Mouse (Mus musculus) forebrain, embryonic 10.5 days (tissue): Measurements from ENCODE around the gene Khdc1c. TPM values are rescaled to one million over a fixed set of nuclear protein-coding genes. Genes with fewer than 3 reads are reported as not detected.
A peak's percentile ranks its signal among the peaks of the same experiment; 100 is the strongest.
"Not testable (repeated sequence)": the region's sequence is repeated elsewhere in the genome, so short reads cannot be mapped to it uniquely, and the experiment has no call there.

ENCODE experiments used
- DNase-seq: peaks from one replicate; pipeline ENCODE4 v3.0.0-alpha.2; 2017; ENCODE audit warnings: low spot score; ENCODE audit errors: extremely low spot score
- H3K27ac ChIP-seq: fragments of 300-500 bp; sonication (generic); 2 replicates; pipeline ENCODE4 v1.5.1; 2016; ENCODE audit warnings: mild to moderate bottlenecking
- H3K27me3 ChIP-seq: fragments of 300-500 bp; sonication (generic); 2 replicates; pipeline ENCODE4 v1.6.1; 2016; ENCODE audit warnings: mild to moderate bottlenecking; ENCODE audit not compliant: poor library complexity, severe bottlenecking
- H3K36me3 ChIP-seq: fragments of 300-500 bp; sonication (generic); replicated peaks from 2 replicates; pipeline ENCODE4 v1.6.1; 2016; ENCODE audit warnings: mild to moderate bottlenecking, moderate library complexity
- H3K4me1 ChIP-seq: fragments of 300-500 bp; sonication (generic); 2 replicates; pipeline ENCODE4 v1.6.1; 2016
- H3K4me3 ChIP-seq: fragments of 300-500 bp; sonication (generic); 2 replicates; pipeline ENCODE4 v1.5.1; 2016; ENCODE audit warnings: mild to moderate bottlenecking, moderate library complexity
- H3K9me3 ChIP-seq: fragments of 300-500 bp; sonication (generic); 2 replicates; pipeline ENCODE4 v1.6.1; 2016; ENCODE audit warnings: mild to moderate bottlenecking, moderate library complexity
- WGBS: fragments of 180-500 bp; shearing (Covaris S2); methylation state at CpG from one replicate; pipeline ENCODE4 v1.1.7; 2016; 5-methylcytosine and 5-hydroxymethylcytosine counted together
- polyA plus RNA-seq: library from polyadenylated mRNA; unstranded; fragments of >200 nt; fragmentation: Nextera tagmentation; extraction: Ambion mirVana; gene quantifications from 2 replicates; pipeline ENCODE4 v1.2.1, GENCODE M21; 2016

The Khdc1c gene
- polyA plus RNA-seq = not detected in 2 replicates

DNA sequence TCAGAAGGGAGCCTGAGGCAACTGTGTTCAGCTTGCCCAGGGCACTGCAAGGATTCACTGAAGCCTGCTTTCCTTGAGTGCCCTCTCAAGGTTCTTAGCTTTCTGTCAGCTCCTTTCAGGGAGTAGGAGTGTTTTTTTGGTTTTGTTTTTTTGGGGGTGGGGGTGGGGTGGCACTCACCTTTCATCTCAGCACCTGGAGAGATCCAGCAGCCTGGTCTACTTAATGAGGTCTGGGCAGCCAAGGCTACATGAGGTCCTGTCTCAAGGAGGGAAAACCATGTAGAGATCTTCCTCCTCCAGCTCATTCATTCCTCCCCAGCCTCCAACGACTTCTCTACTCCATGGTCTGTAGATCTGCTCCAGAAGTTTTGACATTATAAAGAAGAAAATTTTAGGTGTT is at the start of gene Khdc1c:
Khdc1c (plus strand) TSS at position 301 of the 400 bp plus-strand sequence.
- H3K27me3 ChIP-seq, H3K36me3 ChIP-seq, H3K27ac ChIP-seq, H3K9me3 ChIP-seq, DNase-seq, H3K4me1 ChIP-seq, H3K4me3 ChIP-seq: not testable (repeated sequence)
- 81% methylated on average over 1 of the region's 1 CpGs for WGBS

DNA sequence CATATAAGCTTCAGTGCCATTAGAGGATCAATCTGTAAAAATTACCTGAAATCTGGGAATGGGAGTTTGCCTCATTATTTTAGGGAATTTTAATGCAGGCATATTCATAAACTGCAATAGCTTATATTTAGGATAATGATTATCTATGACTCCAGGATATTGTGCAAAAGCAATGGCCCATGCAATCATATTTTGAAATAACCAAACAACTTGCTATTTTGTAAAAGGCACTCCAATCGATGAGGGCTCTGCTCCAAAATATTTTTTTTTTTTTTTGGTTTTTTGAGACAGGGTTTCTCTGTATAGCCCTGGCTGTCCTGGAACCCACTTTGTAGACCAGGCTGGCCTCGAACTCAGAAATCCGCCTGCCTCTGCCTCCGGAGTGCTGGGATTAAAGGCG is 47.9 kb upstream of the Khdc1c start:
- not testable (repeated sequence) for H3K36me3 ChIP-seq, DNase-seq, H3K4me3 ChIP-seq, H3K27ac ChIP-seq, H3K9me3 ChIP-seq, H3K27me3 ChIP-seq, H3K4me1 ChIP-seq
- WGBS = 98% methylated on average over 5 of the region's 5 CpGs

- Histone ChIP-seq H3K27me3 (no peaks in the 10 kb centered on the region), H3K4me3 (no peak overlapping the region), H3K36me3 (no peaks in the 10 kb centered on the region), H3K9me3 (peaks cover 6% of the 10 kb centered on the region), H3K4me1 (no peaks in the 10 kb centered on the region), H3K27ac (no peak overlapping the region)
- no peak for DNase-seq
- 85% methylated on average over 1 of the region's 1 CpGs for WGBS
These were observed 46.5 kb upstream of the Khdc1c start for GRCm38 (mm10) chr1:21321656-21322055.

GRCm38 (mm10) chr1:21323996-21324574 is 44.0 kb upstream of the Khdc1c start:
- WGBS = 75% methylated on average over 1 of the region's 1 CpGs
- Histone ChIP-seq H3K4me1 (no peaks in the 10 kb centered on the region), H3K9me3 (peaks cover 7% of the 10 kb centered on the region), H3K27ac (no peak overlapping the region), H3K27me3 (no peaks in the 10 kb centered on the region), H3K36me3 (no peaks in the 10 kb centered on the region), H3K4me3 (no peak overlapping the region)
- DNase-seq = no peak

GRCm38 (mm10) chr1:21324633-21325032 is 43.5 kb upstream of the Khdc1c start:
- WGBS = 82% methylated on average over 1 of the region's 1 CpGs
- peaks cover 7% of the 10 kb centered on the region for H3K9me3 ChIP-seq

DNA sequence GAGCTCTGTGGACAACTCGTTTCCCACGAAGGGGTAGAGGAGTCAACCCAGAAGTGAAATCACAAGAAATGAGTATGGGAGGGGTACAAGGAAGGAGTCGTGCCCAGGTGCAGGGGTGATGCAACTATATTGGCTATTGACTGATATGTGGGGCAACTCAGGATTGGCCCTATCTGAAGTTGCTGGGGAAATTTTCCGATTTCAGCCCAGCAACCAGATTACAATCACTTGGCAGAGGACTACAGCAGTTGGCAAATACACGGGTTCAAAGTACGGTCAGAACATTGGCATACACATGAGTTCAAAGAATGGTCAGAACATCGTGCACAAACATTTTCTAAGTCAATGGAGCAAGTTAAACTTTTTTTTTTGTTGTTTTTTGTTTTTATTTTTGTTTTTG is 41.4 kb upstream of the Khdc1c start:
- H3K4me1 ChIP-seq = no peaks in the 10 kb centered on the region

More at GRCm38 (mm10) chr1:21324633-21325032, 43.5 kb upstream of the Khdc1c start:
- Histone ChIP-seq H3K27ac (no peak overlapping the region), H3K27me3 (no peaks in the 10 kb centered on the region), H3K36me3 (no peaks in the 10 kb centered on the region), H3K4me1 (no peaks in the 10 kb centered on the region), H3K4me3 (no peak overlapping the region)
- no peak for DNase-seq

GRCm38 (mm10) chr1:21331161-21331560 is 37.0 kb upstream of the Khdc1c start:
- not testable (repeated sequence) for H3K27ac ChIP-seq, H3K9me3 ChIP-seq, H3K36me3 ChIP-seq, H3K27me3 ChIP-seq, DNase-seq, H3K4me3 ChIP-seq, H3K4me1 ChIP-seq

More for the DNA sequence above, 41.4 kb upstream of the Khdc1c start:
- 89% methylated on average over 7 of the region's 7 CpGs for WGBS
- Histone ChIP-seq H3K27ac (no peak overlapping the region), H3K27me3 (no peaks in the 10 kb centered on the region), H3K36me3 (no peaks in the 10 kb centered on the region), H3K9me3 (peaks cover 7% of the 10 kb centered on the region), H3K4me3 (no peak overlapping the region)
- no peak for DNase-seq

- Histone ChIP-seq H3K4me1 (no peaks in the 10 kb centered on the region), H3K9me3 (0 out of 2 replicates have a peak, but pooled peaks cover 5% of the 10 kb centered on the region), H3K4me3 (no peak overlapping the region), H3K27me3 (no peaks in the 10 kb centered on the region), H3K36me3 (no peaks in the 10 kb centered on the region), H3K27ac (no peak overlapping the region)
- WGBS = 89% methylated on average over 16 of the region's 16 CpGs
- no peak for DNase-seq
These were observed 34.7 kb upstream of the Khdc1c start for GRCm38 (mm10) chr1:21333222-21333973.

DNA sequence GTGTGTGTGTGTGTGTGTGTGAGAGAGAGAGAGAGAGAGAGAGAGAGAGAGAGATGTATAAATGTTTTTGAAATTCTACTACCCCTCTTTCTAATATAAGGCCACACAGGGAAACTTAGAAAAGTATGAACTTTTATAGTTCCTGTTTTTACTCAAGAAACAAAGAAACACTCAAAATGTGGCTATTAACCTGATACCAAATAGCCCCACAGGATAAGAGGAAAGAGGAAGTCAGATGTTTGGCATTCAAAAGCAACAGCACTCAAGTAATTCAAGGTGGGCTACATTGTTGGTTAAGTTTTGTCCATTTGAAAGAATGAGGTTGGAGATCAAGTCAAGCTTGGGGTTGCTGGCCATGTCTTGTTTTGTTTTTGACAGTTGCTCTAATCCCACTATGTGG is 32.3 kb upstream of the Khdc1c start:
- H3K9me3 ChIP-seq = 0 out of 2 replicates have a peak, but pooled peaks cover 5% of the 10 kb centered on the region
- no peaks in the 10 kb centered on the region for H3K36me3 ChIP-seq
- no peak for DNase-seq
- H3K27ac ChIP-seq = no peak overlapping the region
- no peak overlapping the region for H3K4me3 ChIP-seq
- no peaks in the 10 kb centered on the region for H3K27me3 ChIP-seq
- no peaks in the 10 kb centered on the region for H3K4me1 ChIP-seq

- Histone ChIP-seq H3K27me3 (no peaks in the 10 kb centered on the region), H3K27ac (no peak overlapping the region), H3K4me1 (no peaks in the 10 kb centered on the region), H3K9me3 (0 out of 2 replicates have a peak, but pooled peaks cover 5% of the 10 kb centered on the region), H3K4me3 (no peak overlapping the region), H3K36me3 (no peaks in the 10 kb centered on the region)
- 100% methylated on average over 1 of the region's 1 CpGs for WGBS
- no peak for DNase-seq
These were observed 27.4 kb upstream of the Khdc1c start for GRCm38 (mm10) chr1:21340745-21341144.

- Histone ChIP-seq H3K4me1 (no peaks in the 10 kb centered on the region), H3K36me3 (no peaks in the 10 kb centered on the region), H3K27me3 (no peaks in the 10 kb centered on the region), H3K4me3 (no peak overlapping the region), H3K27ac (no peak overlapping the region), H3K9me3 (no peaks in the 10 kb centered on the region)
- WGBS = 60% methylated on average over 4 of the region's 4 CpGs
- DNase-seq = peak; percentile 31
These were observed 23.9 kb upstream of the Khdc1c start for GRCm38 (mm10) chr1:21344253-21344652.

- not testable (repeated sequence) for H3K27me3 ChIP-seq, H3K4me1 ChIP-seq, H3K4me3 ChIP-seq, H3K36me3 ChIP-seq, H3K27ac ChIP-seq, H3K9me3 ChIP-seq, DNase-seq
- 88% methylated on average over 7 of the region's 7 CpGs for WGBS
These were observed 23.4 kb upstream of the Khdc1c start for GRCm38 (mm10) chr1:21344752-21345151.

DNA sequence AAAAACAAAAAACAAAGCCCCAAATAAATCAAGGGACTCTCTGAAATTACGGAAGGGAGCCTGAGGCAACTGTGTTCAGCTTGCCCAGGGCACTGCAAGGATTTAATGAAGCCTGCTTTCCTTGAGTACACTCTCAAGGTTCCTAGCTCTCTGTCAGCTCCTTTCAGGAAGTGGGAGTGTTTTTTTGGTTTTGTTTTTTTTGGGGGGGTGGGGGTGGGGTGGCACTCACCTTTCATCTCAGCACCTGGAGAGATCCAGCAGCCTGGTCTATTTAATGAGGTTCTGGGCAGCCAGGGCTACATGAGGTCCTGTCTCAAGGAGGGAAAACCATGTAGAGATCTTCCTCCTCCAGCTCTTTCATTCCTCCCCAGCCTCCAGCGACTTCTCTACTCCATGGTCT is 18.8 kb upstream of the Khdc1c start, which contains the start of gene Khdc1a:
Khdc1a (plus strand) TSS at position 301 of the 400 bp plus-strand sequence.
- WGBS = 87% methylated on average over 2 of the region's 2 CpGs

More for the DNA sequence above, 18.8 kb upstream of the Khdc1c start, which contains the start of gene Khdc1a:
- no peaks in the 10 kb centered on the region for H3K36me3 ChIP-seq
- no peak for DNase-seq
- no peaks in the 10 kb centered on the region for H3K9me3 ChIP-seq
- no peak within 1 kb of the TSS for H3K4me3 ChIP-seq
- no peaks in the 10 kb centered on the region for H3K27me3 ChIP-seq
- no peak within 1 kb of the TSS for H3K27ac ChIP-seq
- no peaks in the 10 kb centered on the region for H3K4me1 ChIP-seq
